Mouse (Mus musculus) frontal cortex, postnatal 14 days (tissue): ENCODE measurements at regions not wholly inside any gene's neighbourhood (a gene's known extent, or its start where the extent isn't known, plus 50 kb on each side); places are given as distances from the start of the nearest gene placed in this dataset.

ENCODE experiments used
- DNase-seq, 2 experiments: peaks; one replicate each; pipeline ENCODE4 v3.0.0; 2022; ENCODE audit warnings: low spot score in 2 of 2

DNA sequence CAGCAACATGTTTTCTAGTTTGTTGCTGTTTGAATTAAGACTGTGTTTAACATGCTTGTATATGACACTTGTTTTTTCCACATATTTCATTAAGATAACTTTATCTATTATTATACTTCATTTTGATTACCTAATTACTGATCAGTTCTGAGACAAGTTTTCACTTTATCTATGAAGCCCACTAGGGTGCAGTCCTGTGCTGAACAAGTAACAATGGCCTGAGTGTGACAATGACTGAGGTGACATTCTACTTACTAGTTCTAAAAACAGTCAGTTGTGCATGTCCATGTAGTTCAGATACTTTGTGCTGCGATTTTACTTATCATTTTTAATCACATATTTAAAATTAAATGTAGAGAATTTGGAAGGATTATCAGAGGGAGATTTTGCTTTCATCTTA, 1795.2 kb upstream of the Gm37988 start:
- no peak for DNase-seq

DNA sequence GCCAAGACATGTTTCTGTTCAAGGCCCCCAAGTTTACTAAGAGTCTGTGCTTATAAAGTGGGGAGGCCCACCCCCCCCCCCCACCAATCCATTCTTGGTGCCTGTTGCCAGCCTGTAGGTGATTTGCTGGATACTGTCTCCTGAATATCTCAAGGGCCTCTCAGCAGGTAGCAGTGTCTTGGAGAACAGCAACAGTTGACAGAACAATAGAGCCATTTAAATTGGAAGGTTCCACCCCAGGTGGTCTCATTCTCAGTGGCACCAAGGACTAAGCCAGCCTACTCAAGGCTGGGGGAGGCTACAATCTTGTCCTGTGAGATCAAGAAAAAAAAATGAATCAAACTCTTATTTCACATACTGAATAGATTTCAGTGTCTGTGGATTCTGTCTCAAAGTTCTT, 1744.9 kb upstream of the Gm37988 start:
- DNase-seq: no peak

DNA sequence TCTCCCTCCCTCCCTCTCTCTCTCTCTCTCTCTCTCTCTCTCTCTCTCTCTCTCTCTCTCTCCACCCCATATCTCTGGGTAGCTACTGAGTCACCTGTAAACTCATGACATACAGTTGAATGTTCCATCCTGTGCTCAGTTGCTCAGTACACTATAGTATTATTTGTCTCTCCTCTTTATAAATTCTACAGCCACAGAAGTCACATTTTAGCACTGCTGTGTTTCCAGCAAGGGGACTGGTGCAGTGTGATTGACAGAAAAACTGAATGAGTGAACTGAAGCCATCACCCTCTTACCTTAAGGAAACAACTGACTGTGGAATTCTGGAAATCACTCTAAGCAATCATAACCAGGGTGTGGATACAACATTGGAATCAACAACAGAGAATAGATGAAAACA, 1713.3 kb upstream of the Gm37988 start:
- DNase-seq: no peak

DNA sequence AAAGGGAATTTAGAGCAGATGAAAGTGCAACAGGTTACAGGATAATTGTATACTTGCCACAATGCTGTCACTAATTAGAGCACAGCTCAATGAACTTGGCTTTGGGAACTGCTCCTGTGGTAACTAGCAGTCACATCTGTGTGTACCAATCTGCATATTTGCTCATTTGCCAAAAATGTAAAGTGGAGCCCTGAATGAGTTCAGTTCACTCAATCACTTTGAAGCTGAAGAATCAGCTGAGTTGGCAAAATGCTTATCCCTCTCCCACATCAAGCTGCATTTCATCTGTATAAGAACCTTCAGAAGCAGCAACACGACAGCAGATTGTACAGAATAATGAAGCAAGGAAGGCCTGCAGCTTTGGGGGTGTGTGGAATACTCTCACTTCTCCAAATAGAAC, 1712.8 kb upstream of the Gm37988 start:
- no peak for DNase-seq

DNA sequence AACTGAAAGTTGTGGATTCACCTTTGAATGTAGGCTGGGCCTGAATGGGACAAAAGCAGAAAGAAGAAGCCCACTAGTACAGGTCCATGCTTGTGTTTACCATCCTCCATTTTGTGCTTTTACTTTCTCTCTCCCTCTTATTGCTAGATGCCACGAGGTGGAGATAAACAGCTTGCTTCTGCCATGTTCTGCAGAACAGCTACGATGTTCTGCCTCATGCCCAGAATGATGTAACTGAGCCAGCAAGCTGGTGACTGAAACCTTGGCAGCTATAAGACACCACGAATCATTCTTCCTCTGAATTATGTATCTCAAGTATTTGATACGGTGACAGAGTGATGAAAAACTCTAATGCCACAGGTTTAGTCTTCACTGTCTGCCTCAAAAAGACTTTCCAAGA, 1694.1 kb upstream of the Gm37988 start:
- no peak for DNase-seq

DNA sequence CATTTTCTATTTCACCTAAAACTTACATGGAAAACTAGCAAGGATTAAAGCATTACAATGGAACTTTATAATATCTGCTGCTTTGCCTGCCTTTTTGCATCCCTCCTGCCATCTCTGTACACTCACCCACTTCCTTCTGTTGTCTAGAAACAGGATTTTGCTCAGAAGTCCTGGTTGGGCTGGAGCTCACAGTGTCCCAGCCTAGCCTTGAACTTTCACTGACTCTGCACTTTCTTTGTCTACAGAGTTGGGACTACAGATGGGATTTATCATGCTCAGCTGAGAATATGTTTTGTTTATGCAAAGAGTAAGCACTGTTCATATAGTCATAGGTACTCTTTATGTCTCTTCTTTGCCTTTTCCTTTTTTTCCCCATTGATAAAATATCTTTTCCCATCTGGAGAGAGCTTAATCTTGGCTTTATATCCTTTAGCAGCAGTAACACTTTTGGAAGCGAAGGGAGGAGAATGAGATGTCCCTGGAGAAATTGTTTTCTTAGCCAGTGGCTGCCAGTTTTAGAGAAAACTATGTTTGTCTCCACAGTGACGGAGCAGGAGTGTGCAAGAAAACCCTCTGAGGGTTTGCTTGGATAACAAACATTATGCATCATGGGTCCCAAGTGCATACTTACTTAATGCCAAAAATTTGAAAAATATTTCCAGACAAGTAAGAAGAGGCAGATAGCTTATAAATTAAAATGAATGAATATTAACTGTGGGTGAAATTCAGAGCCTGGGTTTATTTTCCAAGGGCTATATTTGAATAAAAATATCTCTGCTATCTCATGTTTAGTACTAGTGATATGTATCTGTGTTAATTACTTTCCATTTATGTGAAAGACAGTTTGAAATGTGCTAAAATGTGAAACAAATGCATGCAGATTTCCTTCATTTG, 1687.9 kb upstream of the Gm37988 start:
- no peak for DNase-seq

DNA sequence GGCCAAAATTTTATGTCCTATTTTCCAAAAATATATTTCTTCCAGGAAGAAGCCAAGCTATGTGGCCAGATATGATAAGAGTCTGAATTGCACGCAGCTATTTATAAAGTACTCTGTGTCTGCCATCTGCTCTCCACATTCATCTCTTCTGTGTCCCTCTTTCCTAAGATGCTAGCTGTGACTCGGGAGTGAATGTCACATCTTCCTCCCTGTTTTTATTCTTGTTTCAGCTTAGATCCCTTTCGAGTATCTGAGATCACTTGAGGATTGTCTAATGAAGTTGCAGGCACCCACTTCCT, 1687.4 kb upstream of the Gm37988 start:
- DNase-seq: no peak

DNA sequence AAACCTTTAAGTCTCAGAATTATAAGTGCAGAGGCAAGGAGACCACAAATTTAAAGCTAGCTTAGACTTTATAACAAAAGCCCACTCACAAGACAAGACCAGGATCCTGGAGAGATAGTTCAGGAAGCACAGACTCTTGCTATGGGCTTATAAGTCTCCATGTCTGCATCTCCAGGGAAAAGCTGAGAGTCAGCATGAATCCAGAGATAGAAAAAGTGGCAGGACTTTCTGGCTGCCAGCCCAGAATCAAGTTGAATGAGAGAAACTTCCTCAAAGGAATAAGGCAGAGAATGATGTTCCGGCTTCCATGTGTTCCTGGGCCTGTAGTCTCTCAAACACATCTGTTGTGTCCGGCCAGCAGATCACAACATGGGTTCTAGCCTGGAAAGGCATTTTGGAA, 1686.4 kb upstream of the Gm37988 start:
- peak; percentile 37 to 49 for DNase-seq

DNA sequence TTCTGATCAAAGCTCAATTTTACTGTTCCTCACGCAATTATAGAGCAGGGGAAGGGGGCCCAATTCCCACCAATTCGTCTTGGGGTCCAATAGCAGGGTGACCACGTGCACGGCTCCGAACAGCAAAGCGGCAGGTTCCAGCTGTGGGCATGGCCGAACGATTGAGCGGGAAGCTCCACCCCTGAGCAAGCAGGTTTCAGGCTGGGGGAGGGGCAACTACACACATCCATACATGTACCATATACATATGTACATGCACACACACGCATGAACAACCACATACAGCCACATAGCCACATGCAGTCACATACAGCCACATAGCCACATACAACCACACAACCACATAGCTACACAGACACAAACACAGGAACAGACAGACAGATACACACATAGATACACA, 1685.9 kb upstream of the Gm37988 start:
- DNase-seq: no peak
